Mouse (Mus musculus) lung, adult 2 months (tissue): ENCODE results near the gene Jph3.

Experiments
- CTCF ChIP-seq: fragments of 200-500 bp; IDR thresholded peaks from 2 replicates; pipeline ENCODE4 v1.5.1; 2011; ENCODE audit warnings: mild to moderate bottlenecking, low read length, control low read depth; ENCODE audit not compliant: insufficient read depth
- POLR2A ChIP-seq: fragments of 200-500 bp; IDR thresholded peaks from 2 replicates; pipeline ENCODE4 v1.6.1; 2011; ENCODE audit warnings: low read depth, mild to moderate bottlenecking, control low read depth, low read length, borderline replicate concordance; ENCODE audit errors: extremely low read depth

GRCm38 (mm10) chr8:121732334-121732665, 2.9 kb downstream of the Jph3 start:
- TF ChIP-seq CTCF (no peak), POLR2A (no peak)
